Mouse (Mus musculus): ENCODE measurements around the gene Lrrn2.

Gene Lrrn2

DNA sequence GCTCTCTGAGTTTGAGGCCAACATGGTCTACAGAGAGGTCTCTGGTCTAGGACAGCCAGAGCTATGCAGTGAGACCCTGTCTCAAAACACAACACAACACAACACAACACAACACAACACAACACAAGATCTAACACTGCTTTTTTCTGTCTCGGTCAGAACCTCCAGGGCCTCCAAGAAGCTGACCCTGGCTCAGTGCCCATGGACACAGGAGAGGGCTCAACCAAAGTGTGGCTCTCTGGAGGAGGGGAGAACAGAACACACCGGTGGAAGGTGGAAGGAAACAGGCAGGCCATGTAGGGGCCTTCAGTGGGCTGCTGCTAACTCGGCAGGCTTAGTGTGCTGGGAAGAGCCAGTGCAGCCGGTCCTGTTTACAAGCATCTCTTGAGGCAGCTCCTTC, 5.6 kb downstream of the Lrrn2 start:
- no peak for DNase-seq (ENCODE audit: low spot score)

GRCm38 (mm10) chr1:132886626-132887025, 6.6 kb downstream of the Lrrn2 start:
- no peak for DNase-seq (ENCODE audit: low spot score)

DNA sequence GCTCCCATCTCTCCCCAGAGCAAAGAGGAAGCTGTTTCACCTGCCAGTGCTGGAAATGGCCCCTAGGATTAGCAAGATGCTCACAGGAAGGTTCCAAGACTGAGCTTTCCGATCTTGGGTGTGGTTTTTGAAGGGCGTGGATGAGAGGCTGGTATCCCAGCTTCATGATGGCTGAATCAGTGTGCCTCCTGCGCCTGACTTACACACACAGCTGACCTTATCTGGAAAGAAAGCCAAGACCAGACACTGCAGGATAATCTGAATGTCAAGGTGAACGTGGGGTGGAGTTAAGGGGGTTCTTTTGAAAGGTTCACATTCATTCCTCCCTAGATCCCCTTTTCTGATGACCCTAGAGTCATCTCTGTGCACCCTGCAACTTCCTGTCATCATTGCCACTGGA, 8.7 kb downstream of the Lrrn2 start:
- no peak for DNase-seq (ENCODE audit: low spot score)

DNA sequence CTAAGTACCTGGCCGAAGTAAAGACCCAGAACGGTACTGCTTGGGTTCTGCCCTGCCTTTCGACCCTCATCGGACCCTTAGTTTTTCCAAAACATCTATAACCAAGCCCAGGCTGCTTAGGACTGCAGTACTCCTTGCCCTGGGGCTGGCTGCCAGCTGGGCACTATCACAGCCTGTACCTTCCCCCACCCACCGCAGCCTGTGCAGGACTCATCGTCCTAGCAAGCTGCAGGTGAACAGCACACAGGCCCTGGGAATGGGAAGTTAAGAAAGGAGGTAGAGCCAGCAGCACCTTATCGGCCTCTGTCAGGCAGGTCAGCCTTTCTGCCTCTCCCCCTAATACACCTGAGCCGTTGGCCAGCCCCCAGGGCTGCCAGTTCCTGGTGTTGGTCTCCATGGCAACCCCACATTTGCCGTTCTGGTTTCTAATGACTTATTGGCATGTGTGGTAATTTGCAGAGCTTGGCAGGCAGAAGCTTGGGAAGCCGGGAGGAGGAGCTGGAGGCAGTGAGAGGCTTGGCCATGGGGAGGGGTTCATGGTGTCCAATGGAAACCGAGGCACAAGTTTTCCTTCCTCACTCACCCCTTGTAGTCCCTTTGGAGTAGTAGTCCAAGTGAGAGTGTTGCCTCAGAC, 10.2 kb downstream of the Lrrn2 start:
- DNase-seq (ENCODE audit: low spot score): no peak

DNA sequence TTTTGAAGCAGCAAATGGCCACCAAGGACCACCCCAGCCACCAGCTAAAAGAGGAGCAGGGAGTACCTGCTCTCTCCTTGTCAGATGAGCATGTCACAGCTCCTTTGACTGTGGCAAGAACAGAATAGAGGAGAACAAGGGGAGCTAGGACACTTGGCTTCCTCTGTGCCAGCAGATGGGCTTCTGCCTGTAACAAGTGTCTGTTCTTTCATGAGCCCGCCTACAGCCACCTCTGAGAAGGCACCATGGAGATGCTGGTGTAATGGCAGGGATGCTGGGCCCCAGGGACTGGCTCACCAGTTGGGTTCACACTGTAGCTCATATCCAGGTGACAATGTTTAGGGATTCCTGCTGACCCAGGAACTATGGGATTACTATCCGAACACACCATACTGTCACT, 12.0 kb downstream of the Lrrn2 start:
- DNase-seq (ENCODE audit: low spot score): no peak

GRCm38 (mm10) chr1:132893311-132894077, 13.4 kb downstream of the Lrrn2 start:
- no peak for DNase-seq (ENCODE audit: low spot score)

DNA sequence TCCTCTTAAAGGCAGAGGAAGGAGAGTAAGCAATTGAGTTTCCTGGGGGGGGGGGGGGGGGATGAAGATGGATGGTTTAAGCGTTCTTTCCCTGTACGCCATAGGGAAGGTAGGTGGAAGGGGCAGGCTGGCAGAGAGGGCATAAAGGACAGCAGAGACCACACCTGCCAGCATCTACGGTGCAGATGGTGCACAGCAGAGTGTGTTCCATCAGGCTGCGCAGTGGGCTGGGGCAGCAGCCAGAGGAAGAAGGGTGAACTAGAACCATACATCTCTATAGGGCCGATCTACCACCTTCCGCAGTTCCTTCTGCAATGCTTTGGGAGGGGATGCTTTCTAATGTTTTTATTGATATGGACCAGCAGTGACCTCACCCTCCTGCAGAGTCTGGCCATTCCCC, 19.0 kb downstream of the Lrrn2 start:
- DNase-seq (ENCODE audit: low spot score): no peak

DNA sequence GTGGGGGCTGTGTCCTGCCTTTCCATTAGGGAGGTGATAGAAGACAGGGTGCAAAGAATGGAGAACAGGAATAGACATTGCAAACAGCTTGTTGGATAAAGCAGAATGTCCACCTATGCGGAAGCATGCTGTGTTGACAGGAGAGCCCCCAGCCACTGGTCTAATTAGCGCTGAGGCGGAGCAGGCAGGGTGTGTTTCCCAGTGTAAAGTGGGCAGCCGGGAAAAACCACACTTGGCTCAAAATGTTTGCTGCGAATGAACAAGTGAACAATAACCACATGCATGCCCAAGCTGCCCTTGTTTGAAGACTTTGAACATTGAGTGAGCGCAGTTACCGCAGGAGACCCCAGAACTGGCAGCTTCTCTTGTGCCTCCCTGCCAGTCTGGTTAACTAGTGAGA, 19.6 kb downstream of the Lrrn2 start:
- DNase-seq (ENCODE audit: low spot score): no peak

DNA sequence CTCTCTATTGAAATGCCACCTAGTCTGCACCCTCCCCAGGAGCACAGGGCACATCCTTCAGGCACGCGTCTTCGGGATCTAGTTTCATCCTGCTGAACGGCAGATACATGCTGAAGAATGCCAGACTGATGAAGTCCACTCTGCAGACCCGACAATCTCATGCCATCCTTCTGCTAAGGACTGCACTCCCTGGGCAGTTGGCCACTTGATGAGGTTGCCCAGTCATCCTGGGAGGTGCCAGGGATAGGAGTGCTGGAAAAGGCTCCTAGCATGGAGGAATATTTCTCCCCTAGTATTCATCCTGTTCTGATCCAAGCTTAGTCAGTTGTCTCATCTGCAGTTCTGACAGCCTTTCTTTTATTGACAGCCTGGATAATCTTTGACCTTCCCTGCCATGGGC, 20.9 kb downstream of the Lrrn2 start:
- DNase-seq (ENCODE audit: low spot score): no peak

- no peak for DNase-seq (ENCODE audit: low spot score)
Measured at GRCm38 (mm10) chr1:132903519-132903918, 23.4 kb downstream of the Lrrn2 start.

- DNase-seq (ENCODE audit: low spot score): no peak
Measured at GRCm38 (mm10) chr1:132909090-132909489, 29.0 kb downstream of the Lrrn2 start.

DNA sequence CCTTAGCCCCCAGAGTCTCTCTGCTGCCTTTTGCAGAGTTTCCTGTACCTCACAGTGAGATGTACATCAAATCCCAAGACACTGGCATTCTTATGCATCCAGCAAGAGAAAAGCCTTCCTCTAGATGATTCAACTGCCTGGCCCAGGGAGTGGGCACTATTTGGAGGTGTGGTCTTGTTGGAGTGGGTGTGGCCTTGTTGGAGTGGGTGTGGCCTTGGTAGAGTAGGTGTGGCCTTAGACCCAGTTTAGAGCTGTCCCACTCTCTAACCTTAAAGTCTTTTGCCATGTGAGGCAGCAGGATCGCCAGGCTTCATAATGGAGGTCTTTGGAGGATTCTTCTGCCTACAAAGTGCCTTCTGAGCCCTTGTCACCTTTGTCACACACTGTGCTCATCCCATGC, 29.9 kb downstream of the Lrrn2 start:
- no peak for DNase-seq (ENCODE audit: low spot score)

- no peak for DNase-seq (ENCODE audit: low spot score)
Measured at GRCm38 (mm10) chr1:132910414-132911041, 30.5 kb downstream of the Lrrn2 start.

- no peak for DNase-seq (ENCODE audit: low spot score)
Measured at GRCm38 (mm10) chr1:132915849-132916493, 35.9 kb downstream of the Lrrn2 start.

GRCm38 (mm10) chr1:132917554-132917953, 37.5 kb downstream of the Lrrn2 start:
- no peak for DNase-seq (ENCODE audit: low spot score)

DNA sequence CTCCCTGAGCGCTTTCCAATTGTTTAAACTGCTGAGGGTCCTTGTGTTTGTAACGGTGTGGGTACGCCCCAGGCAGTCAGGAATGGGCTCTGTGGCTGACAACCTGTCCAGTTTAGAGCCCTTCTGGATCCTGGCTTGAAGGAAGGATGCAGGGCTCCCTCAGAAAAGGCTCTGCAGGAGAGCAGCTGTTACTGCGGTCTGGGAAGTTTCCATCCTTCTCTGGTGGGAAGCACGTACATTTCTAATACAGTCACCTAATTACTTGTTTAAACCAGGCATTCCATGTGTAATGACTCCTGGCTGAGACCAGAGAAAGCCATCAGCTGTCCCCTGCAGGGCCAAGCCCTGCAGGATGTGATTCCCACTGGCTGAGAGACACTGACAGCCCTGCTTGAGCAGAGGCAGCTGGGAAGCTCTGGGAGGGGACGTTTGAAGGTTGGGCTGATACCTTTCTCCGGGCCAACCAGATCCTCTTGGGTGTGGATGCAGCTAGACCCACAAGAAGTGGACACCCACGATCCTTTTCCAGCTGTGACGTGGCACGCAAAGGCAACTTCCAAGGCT, 38.1 kb downstream of the Lrrn2 start:
- DNase-seq (ENCODE audit: low spot score): no peak

DNA sequence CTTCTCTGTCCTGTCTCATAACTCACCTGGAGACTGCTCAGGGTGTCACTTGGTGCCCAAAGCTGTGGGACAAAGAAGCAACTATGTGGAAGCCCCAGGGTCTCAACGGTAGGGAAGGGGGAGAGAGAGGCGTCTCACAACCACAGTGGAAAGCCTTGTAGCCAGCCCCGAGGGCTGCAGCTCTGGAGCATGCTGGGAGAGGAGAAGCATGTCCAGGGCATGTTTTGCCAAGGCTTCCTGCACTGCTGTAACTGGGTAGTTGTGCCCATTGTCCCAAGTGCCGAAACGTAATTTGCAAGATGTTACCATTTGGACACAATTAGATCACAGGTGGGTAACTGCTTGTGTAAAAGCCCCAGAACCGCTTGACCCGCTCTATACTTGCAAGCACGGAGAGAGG, 39.2 kb downstream of the Lrrn2 start:
- no peak for DNase-seq (ENCODE audit: low spot score)

GRCm38 (mm10) chr1:132921071-132921470, 41.0 kb downstream of the Lrrn2 start:
- no peak for DNase-seq (ENCODE audit: low spot score)

DNA sequence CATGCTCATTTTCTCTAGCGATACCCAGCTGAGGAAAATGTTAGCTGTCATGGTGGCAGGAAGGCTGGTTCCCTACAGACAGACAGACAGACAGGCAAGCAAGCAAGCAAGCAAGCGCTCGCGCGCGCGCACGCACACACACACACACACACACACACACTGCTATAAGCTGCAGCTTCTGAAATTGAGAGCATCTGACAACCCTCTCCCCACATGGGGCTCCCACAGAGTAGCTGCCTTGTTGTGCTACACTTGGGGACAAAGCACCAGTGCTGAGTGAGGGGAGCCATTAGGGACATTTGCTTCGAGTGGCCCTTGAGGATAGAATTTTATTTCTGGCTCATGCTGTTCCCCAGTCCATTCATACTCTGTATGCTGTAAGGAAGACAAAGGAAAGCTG, 42.2 kb downstream of the Lrrn2 start:
- no peak for DNase-seq (ENCODE audit: low spot score)

DNA sequence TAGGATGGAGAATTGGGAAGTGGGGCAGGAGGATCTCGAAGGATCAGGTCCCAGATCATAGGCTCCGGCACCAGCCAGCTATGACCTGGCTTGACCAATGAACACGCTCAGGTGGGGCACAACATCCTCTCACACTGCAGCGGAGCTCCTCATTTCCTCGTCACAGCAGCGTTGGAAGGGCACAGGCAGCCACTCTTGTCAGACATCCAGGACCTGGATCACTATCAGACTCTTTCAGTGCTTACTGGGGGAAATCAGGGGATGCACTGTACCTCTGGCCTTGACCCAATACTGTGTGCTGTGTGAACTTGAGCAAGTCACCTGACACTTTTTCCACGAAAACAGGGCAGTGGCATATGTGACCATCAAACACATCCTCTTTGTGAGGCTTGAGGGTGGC, 45.2 kb downstream of the Lrrn2 start:
- no peak for DNase-seq (ENCODE audit: low spot score)

- DNase-seq (ENCODE audit: low spot score): no peak
Measured at GRCm38 (mm10) chr1:132928032-132928906, 48.2 kb downstream of the Lrrn2 start.

GRCm38 (mm10) chr1:132928907-132929250, 48.8 kb downstream of the Lrrn2 start:
- no peak for DNase-seq (ENCODE audit: low spot score)
